In genomic region chr7:44986192-44986878, GRCm38 (mm10) we compare ENCODE assay signal across 8 mouse cellular contexts. TPM values are rescaled to one million over a fixed set of nuclear protein-coding genes. Genes with fewer than 3 reads are reported as not detected.
DNase-seq lines count a peak whose midpoint lies in the region; ATAC-seq and TF ChIP-seq lines count a peak whose summit lies in the region.

Prmt1 (minus strand) TSS chr7:44986568.

- peak; percentile 91 for ATAC-seq in activated CD4-positive, CD25-positive, alpha-beta regulatory T cell, adult 4 months

- no peak for TF ChIP-seq CTCF in cortical plate, adult 2 months (IDR thresholded peaks at IDR 0.05; ENCODE audit: extremely low read depth, insufficient read depth, low read length)

- peak; percentile 98 to 99 for DNase-seq in gastrocnemius, adult 8-10 months (ENCODE audit: low spot score in 2 of 2)
- DNase-seq in hindlimb bud, embryonic 11.5 days (ENCODE audit: extremely low spot score, low read depth, low spot score): peak; percentile 98
- DNase-seq in left cerebral cortex, adult 8-10 months (ENCODE audit: low spot score in 2 of 2): peak; percentile 94 to 100
- DNase-seq in right cerebral cortex, postnatal 10 days (ENCODE audit: low spot score in 2 of 2): peak; percentile 99 to 100
- peak; percentile 87 for DNase-seq in urinary bladder, postnatal 25 days (ENCODE audit: low spot score)

- no peaks in the 10 kb centered on the region for H3K9me3 ChIP-seq in megakaryocyte, embryonic 14.5 days

- no peaks in the 10 kb centered on the region for H3K27me3 ChIP-seq in megakaryocyte, embryonic 14.5 days (replicated peaks)

- H3K4me3 ChIP-seq in cortical plate, adult 2 months (ENCODE audit: insufficient read depth, low read length): peak within 1 kb of the TSS; percentile 88
- peak within 1 kb of the TSS; percentile 91 for H3K4me3 ChIP-seq in megakaryocyte, embryonic 14.5 days (replicated peaks)

- peaks cover 2% of the 10 kb centered on the region; the same call in 1 of the 2 replicates for H3K4me1 ChIP-seq in cortical plate, adult 2 months (ENCODE audit: control insufficient read depth, insufficient read depth, low read length)
- H3K4me1 ChIP-seq in megakaryocyte, embryonic 14.5 days: peaks cover 59% of the 10 kb centered on the region

- H3K27ac ChIP-seq in cortical plate, adult 2 months (ENCODE audit: insufficient read depth, low read length): peak within 1 kb of the TSS; percentile 68

- peaks cover 47% of the 10 kb centered on the region for H3K36me3 ChIP-seq in megakaryocyte, embryonic 14.5 days (replicated peaks; ENCODE audit: low read length)

- peak; percentile 66; the same call in 1 of the 2 replicates for TF ChIP-seq POLR2A in cortical plate, adult 2 months (IDR thresholded peaks at IDR 0.05; ENCODE audit: extremely low read depth, insufficient read depth, low read length)

RNA-seq across cellular contexts. Expression of gene Prmt1, which starts in this region (rescaled TPM):
- polyA plus RNA-seq in activated CD4-positive, CD25-positive, alpha-beta regulatory T cell, adult 4 months (2017; shearing (Covaris generic)): 100 to 1,000 TPM in 1 of 2 experiments, 10 to 100 TPM in 1; 38.0 to 103 TPM
- polyA plus RNA-seq in cortical plate, adult 2 months (2012; rRNA removed): 162 and 169 TPM in 2 replicates
- 100 to 1,000 TPM; 144 to 162 (median 152) TPM for total RNA-seq in gastrocnemius, adult 8-10 months (2022)
- total RNA-seq in left cerebral cortex, adult 8-10 months (2022): 100 to 1,000 TPM; 153 to 178 (median 175) TPM
- 7.0 and 74.9 TPM in 2 replicates for polyA plus RNA-seq in megakaryocyte, embryonic 14.5 days (2012; ENCODE audit: insufficient read depth, low replicate concordance)

Comparison
In these comparisons a context has a peak if more than half of its experiments do, and no peak if none do; other contexts are left out.
1. Peak in every context shown above with its lines: DNase-seq, ATAC-seq, H3K4me3 ChIP-seq and H3K27ac ChIP-seq.